Mouse (Mus musculus): ENCODE data around the gene Cradd. TPM values are rescaled to one million over a fixed set of nuclear protein-coding genes. Genes with fewer than 3 reads are reported as not detected.

The Cradd gene
- total and polyA plus RNA-seq, 3 experiments = 1.9 to 9.0 TPM; not detected in 1

- peaks cover 2 to 10% of the 10 kb centered on the region in 2 experiments; a peak in 3 of 4 replicates for H3K4me1 ChIP-seq (ENCODE audit: control insufficient read depth in 1 of 2, insufficient read depth in 2 of 2, low read length in 2 of 2)
- H3K36me3 ChIP-seq (ENCODE audit: control insufficient read depth in 1 of 2, insufficient read depth in 2 of 2, low read length in 2 of 2) = peaks cover 0 to 8% of the 10 kb centered on the region in 2 experiments; a peak in 2 of 4 replicates
- H3K4me3 ChIP-seq (ENCODE audit: control insufficient read depth in 1 of 2, insufficient read depth in 1 of 2, low read depth in 2 of 2, low read length in 2 of 2) = no peak overlapping the region
- no peak overlapping the region for H3K27ac ChIP-seq (ENCODE audit: control insufficient read depth, low read depth, low read length)
- no peaks in the 10 kb centered on the region for H3K27me3 ChIP-seq (ENCODE audit: control insufficient read depth in 1 of 2, insufficient read depth in 2 of 2, low read length in 2 of 2)
- no peak for DNase-seq (ENCODE audit: low read depth, low spot score)
- H3K9ac ChIP-seq (ENCODE audit: control insufficient read depth, low read depth, low read length, poor library complexity, severe bottlenecking) = no peak overlapping the region
- H3K79me2 ChIP-seq (ENCODE audit: control insufficient read depth, insufficient read depth, low read length, poor library complexity) = no peaks in the 10 kb centered on the region
- no peak for TF ChIP-seq BHLHE40 (IDR thresholded peaks at IDR 0.05; ENCODE audit: borderline replicate concordance, low read depth, low read length)
- TF ChIP-seq ZNF384 (IDR thresholded peaks at IDR 0.05; ENCODE audit: low read depth, low read length) = no peak
- TF ChIP-seq HCFC1 (IDR thresholded peaks at IDR 0.05; ENCODE audit: low read depth, low read length) = no peak
- no peak for TF ChIP-seq GABPA (IDR thresholded peaks at IDR 0.05; ENCODE audit: low read depth, low read length)
- TF ChIP-seq MYB (IDR thresholded peaks at IDR 0.05; ENCODE audit: low read depth, low read length) = no peak
- no peak for TF ChIP-seq GATA1 (IDR thresholded peaks at IDR 0.05; ENCODE audit: low read depth, low read length)
- no peak for TF ChIP-seq MAFK (IDR thresholded peaks at IDR 0.05; ENCODE audit: borderline replicate concordance, low read depth, low read length)
- no peak for TF ChIP-seq ELF1 (IDR thresholded peaks at IDR 0.05; ENCODE audit: low read depth, low read length)
- TF ChIP-seq E2F4 (IDR thresholded peaks at IDR 0.05; ENCODE audit: borderline replicate concordance, low read depth, low read length) = no peak
- TF ChIP-seq NELFE (IDR thresholded peaks at IDR 0.05; ENCODE audit: low read depth, low read length) = no peak
- no peak for TF ChIP-seq MEF2A (IDR thresholded peaks at IDR 0.05; ENCODE audit: extremely low read depth, insufficient replicate concordance, low read depth, low read length, poor library complexity, severe bottlenecking)
- no peak for TF ChIP-seq MAX (IDR thresholded peaks at IDR 0.05; ENCODE audit: low read length)
- no peak for TF ChIP-seq POLR2AphosphoS2 (IDR thresholded peaks at IDR 0.05; ENCODE audit: low read length)
- no peak for TF ChIP-seq ZMIZ1 (IDR thresholded peaks at IDR 0.05; ENCODE audit: low read depth, low read length)
- no peak for TF ChIP-seq TAL1 (IDR thresholded peaks at IDR 0.05; ENCODE audit: low read length)
- TF ChIP-seq MYC (IDR thresholded peaks at IDR 0.05; ENCODE audit: low read depth, low read length) = no peak
- no peak for TF ChIP-seq SIN3A (IDR thresholded peaks at IDR 0.05; ENCODE audit: low read length)
- no peak for TF ChIP-seq SMC3 (IDR thresholded peaks at IDR 0.05; ENCODE audit: low read depth, low read length)
- H3K9me3 ChIP-seq (replicated peaks; ENCODE audit: insufficient read depth, low read length) = no peaks in the 10 kb centered on the region
Observed at GRCm38 (mm10) chr10:95213311-95213710, 110.6 kb downstream of the Cradd start.

GRCm38 (mm10) chr10:95211660-95212059 is 112.3 kb downstream of the Cradd start:
- no peak for DNase-seq (ENCODE audit: low read depth, low spot score)
- Histone ChIP-seq H3K79me2 (ENCODE audit: control insufficient read depth, insufficient read depth, low read length, poor library complexity) (no peaks in the 10 kb centered on the region), H3K4me3 (ENCODE audit: control insufficient read depth in 1 of 2, insufficient read depth in 1 of 2, low read depth in 2 of 2, low read length in 2 of 2) (no peak overlapping the region), H3K9me3 (replicated peaks; ENCODE audit: insufficient read depth, low read length) (no peaks in the 10 kb centered on the region), H3K27ac (ENCODE audit: control insufficient read depth, low read depth, low read length) (no peak overlapping the region), H3K9ac (ENCODE audit: control insufficient read depth, low read depth, low read length, poor library complexity, severe bottlenecking) (no peak overlapping the region), H3K27me3 (ENCODE audit: control insufficient read depth in 1 of 2, insufficient read depth in 2 of 2, low read length in 2 of 2) (no peaks in the 10 kb centered on the region), H3K4me1 (ENCODE audit: control insufficient read depth in 1 of 2, insufficient read depth in 2 of 2, low read length in 2 of 2) (peaks cover 11 to 24% of the 10 kb centered on the region in 2 experiments), H3K36me3 (ENCODE audit: control insufficient read depth in 1 of 2, insufficient read depth in 2 of 2, low read length in 2 of 2) (peaks cover 0 to 22% of the 10 kb centered on the region in 2 experiments; a peak in 2 of 4 replicates)
- no peak for TF ChIP-seq SMC3 (IDR thresholded peaks at IDR 0.05; ENCODE audit: low read depth, low read length)
- TF ChIP-seq MAFK (IDR thresholded peaks at IDR 0.05; ENCODE audit: borderline replicate concordance, low read depth, low read length) = peak; percentile 46; the same call in 1 of the 2 replicates
